In genomic region chr12:28055518-28056280, GRCm38 (mm10) we compare ENCODE assay signal across 8 mouse cellular contexts.
DNase-seq lines count a peak whose midpoint lies in the region; ATAC-seq and TF ChIP-seq lines count a peak whose summit lies in the region.

No protein-coding gene starts in this region.

- intact Hi-C loops in left cerebral cortex, postnatal 36 days (cut with DNase I), result no loop called here
- intact Hi-C loops in heart, adult 2 months (cut with DNase I), result no loop called here

- H3K4me3 ChIP-seq in neural tube, embryonic 15.5 days (replicated peaks), result no peak overlapping the region
- no peak overlapping the region for H3K4me3 ChIP-seq in liver, postnatal 0 days (ENCODE audit: low read depth, low read length)
- no peak overlapping the region for H3K4me3 ChIP-seq in heart, adult 2 months

- H3K4me1 ChIP-seq in neural tube, embryonic 15.5 days, result peaks cover 8% of the 10 kb centered on the region
- H3K4me1 ChIP-seq in liver, postnatal 0 days (ENCODE audit: insufficient read depth), result no peaks in the 10 kb centered on the region
- H3K4me1 ChIP-seq in heart, adult 2 months (ENCODE audit: control insufficient read depth, insufficient read depth, low read length), result no peaks in the 10 kb centered on the region

- H3K9ac ChIP-seq in neural tube, embryonic 15.5 days (replicated peaks), result no peak overlapping the region
- H3K9ac ChIP-seq in liver, postnatal 0 days (replicated peaks), result no peak overlapping the region
- no peak overlapping the region for H3K9ac ChIP-seq in heart, adult 2 months (ENCODE audit: low read depth, low read length)

- no peaks in the 10 kb centered on the region for H3K9me3 ChIP-seq in neural tube, embryonic 15.5 days (replicated peaks)
- no peaks in the 10 kb centered on the region for H3K9me3 ChIP-seq in liver, postnatal 0 days (ENCODE audit: low read length)

- 22% methylated on average over 4 of the region's 4 CpGs for WGBS in neural tube, embryonic 15.5 days
- 48% methylated on average over 4 of the region's 4 CpGs for WGBS in liver, postnatal 0 days (ENCODE audit: insufficient replicate concordance)
- 50% methylated on average over 4 of the region's 4 CpGs for WGBS in heart, adult 2 months

- H3K4me2 ChIP-seq in neural tube, embryonic 15.5 days, result no peak overlapping the region
- H3K4me2 ChIP-seq in liver, postnatal 0 days (ENCODE audit: low read depth, low read length), result no peak overlapping the region

- H3K36me3 ChIP-seq in neural tube, embryonic 15.5 days, result no peaks in the 10 kb centered on the region
- no peaks in the 10 kb centered on the region for H3K36me3 ChIP-seq in liver, postnatal 0 days (replicated peaks; ENCODE audit: insufficient read depth, low read length)
- H3K36me3 ChIP-seq in heart, adult 2 months (ENCODE audit: control insufficient read depth, insufficient read depth, low read length), result no peaks in the 10 kb centered on the region

- peak; percentile 84 for ATAC-seq in neural tube, embryonic 15.5 days (ENCODE audit: low FRiP score)
- ATAC-seq in liver, postnatal 0 days, result no peak

- peak overlapping the region; percentile 51 for H3K27ac ChIP-seq in neural tube, embryonic 15.5 days (replicated peaks)
- no peak overlapping the region for H3K27ac ChIP-seq in liver, postnatal 0 days (ENCODE audit: low read depth)
- no peak overlapping the region for H3K27ac ChIP-seq in heart, adult 2 months

- no peak for TF ChIP-seq EP300 in liver, postnatal 0 days (IDR thresholded peaks at IDR 0.05; ENCODE audit: low read depth)
- TF ChIP-seq EP300 in heart, adult 2 months (IDR thresholded peaks at IDR 0.05; ENCODE audit: insufficient read depth, low read depth, low read length), result no peak

- no peak for TF ChIP-seq POLR2A in heart, adult 2 months (IDR thresholded peaks at IDR 0.05; ENCODE audit: insufficient read depth, low read depth, low read length)

- H3K79me2 ChIP-seq in heart, adult 2 months (replicated peaks; ENCODE audit: control insufficient read depth, insufficient read depth, low read length), result no peaks in the 10 kb centered on the region

- no peaks in the 10 kb centered on the region for H3K27me3 ChIP-seq in neural tube, embryonic 15.5 days (replicated peaks)
- no peaks in the 10 kb centered on the region for H3K27me3 ChIP-seq in liver, postnatal 0 days (ENCODE audit: insufficient read depth, low read length)
- H3K27me3 ChIP-seq in heart, adult 2 months (ENCODE audit: control insufficient read depth, insufficient read depth, low read length), result no peaks in the 10 kb centered on the region

- no peak for TF ChIP-seq CTCF in liver, postnatal 0 days (IDR thresholded peaks at IDR 0.05; ENCODE audit: low read depth)
- no peak for TF ChIP-seq CTCF in heart, adult 2 months (IDR thresholded peaks at IDR 0.05)

- peak; percentile 23 for DNase-seq in left cerebral cortex, adult 11 months (ENCODE audit: low spot score)
- no peak for DNase-seq in left cerebral cortex, postnatal 36 days (ENCODE audit: low spot score in 2 of 2)
- peak; percentile 23 to 79 for DNase-seq in cerebellum, postnatal 4 days (ENCODE audit: low spot score in 2 of 2)
- peak; percentile 70 to 81 for DNase-seq in layer of hippocampus, adult 18-20 months (ENCODE audit: low spot score in 2 of 2)
- DNase-seq in liver, postnatal 0 days, result no peak
- no peak for DNase-seq in heart, adult 2 months
- DNase-seq in ovary, postnatal 14 days (ENCODE audit: low spot score), result no peak

Comparison
In these comparisons a context has a peak if more than half of its experiments do, and no peak if none do; other contexts are left out.
1. DNase-seq: peak in left cerebral cortex, adult 11 months (single experiment), cerebellum, postnatal 4 days (2 of 2) and layer of hippocampus, adult 18-20 months (2 of 2); none in left cerebral cortex, postnatal 36 days (0 of 2), liver, postnatal 0 days (single experiment), heart, adult 2 months (0 of 2) and ovary, postnatal 14 days (single experiment).